In genomic region chrX:11935337-11935736, GRCm38 (mm10) we compare ENCODE assay signal across 9 mouse cellular contexts.
DNase-seq lines count a peak whose midpoint lies in the region; ATAC-seq lines count a peak whose summit lies in the region.
"Had no signal": no experiment of that assay in that cellular context is flagged by ENCODE, and none has a peak within 500 bp of the region (broad histone marks: within the 10 kb centered on the region; RNA-seq: fewer than 3 reads in every experiment).

No protein-coding gene starts in this region.

- H3K4me3 ChIP-seq in midbrain, embryonic 13.5 days (replicated peaks), result no peak overlapping the region

- H3K9ac ChIP-seq in midbrain, embryonic 13.5 days (replicated peaks), result no peak overlapping the region
- H3K9ac ChIP-seq: liver, embryonic 14.5 days had no signal

- no peaks in the 10 kb centered on the region for H3K36me3 ChIP-seq in midbrain, embryonic 13.5 days

- 68% methylated on average over 5 of the region's 5 CpGs for WGBS in midbrain, embryonic 13.5 days

- peaks cover 5% of the 10 kb centered on the region; the same call in 1 of the 2 replicates for H3K27me3 ChIP-seq in midbrain, embryonic 13.5 days

- H3K27ac ChIP-seq in midbrain, embryonic 13.5 days, result no peak overlapping the region
- H3K27ac ChIP-seq: liver, embryonic 14.5 days had no signal

- no peaks in the 10 kb centered on the region for H3K9me3 ChIP-seq in midbrain, embryonic 13.5 days

- H3K4me2 ChIP-seq in midbrain, embryonic 13.5 days (replicated peaks), result no peak overlapping the region

- H3K4me1 ChIP-seq in midbrain, embryonic 13.5 days (replicated peaks), result no peaks in the 10 kb centered on the region

- DNase-seq in cerebellum, adult 18-20 months, result peak; percentile 10 to 31
- no peak for DNase-seq in cerebellum, adult 11 months
- DNase-seq in ovary, postnatal 36 days (ENCODE audit: low spot score), result peak; percentile 33
- DNase-seq in ovary, adult 18-20 months (ENCODE audit: low spot score), result no peak
- peak; percentile 76 for DNase-seq in heart, postnatal 4 days
- DNase-seq in right cerebral cortex, postnatal 10 days (ENCODE audit: low spot score in 2 of 2), result peak; percentile 46 to 63
- no peak for DNase-seq in thymus, postnatal 14 days

- no peak for ATAC-seq in midbrain, embryonic 13.5 days

Comparison
In these comparisons a context has a peak if more than half of its experiments do, and no peak if none do; other contexts are left out.
1. DNase-seq: peak in cerebellum, adult 18-20 months (2 of 2), ovary, postnatal 36 days (single experiment), heart, postnatal 4 days (single experiment) and right cerebral cortex, postnatal 10 days (2 of 2); none in cerebellum, adult 11 months (single experiment), ovary, adult 18-20 months (single experiment) and thymus, postnatal 14 days (single experiment).